Mouse (Mus musculus) heart, adult 8-10 months (tissue): Measurements from ENCODE around the gene Agtpbp1. TPM values are rescaled to one million over a fixed set of nuclear protein-coding genes. Genes with fewer than 3 reads are reported as not detected.

Experiments
- DNase-seq: peaks from one replicate; pipeline ENCODE4 v3.0.0; 2022; ENCODE audit warnings: low spot score
- total RNA-seq, 4 experiments: library from RNA; stranded (reverse); gene quantifications; 2 replicates each; pipeline ENCODE4 v1.2.4; 2022

Agtpbp1 gene
- total RNA-seq, 4 experiments from 2014 or later: 109 to 172 (median 146) TPM

- DNase-seq: no peak
Observed at GRCm38 (mm10) chr13:59580954-59581353, 4.1 kb downstream of the Agtpbp1 start.

DNA sequence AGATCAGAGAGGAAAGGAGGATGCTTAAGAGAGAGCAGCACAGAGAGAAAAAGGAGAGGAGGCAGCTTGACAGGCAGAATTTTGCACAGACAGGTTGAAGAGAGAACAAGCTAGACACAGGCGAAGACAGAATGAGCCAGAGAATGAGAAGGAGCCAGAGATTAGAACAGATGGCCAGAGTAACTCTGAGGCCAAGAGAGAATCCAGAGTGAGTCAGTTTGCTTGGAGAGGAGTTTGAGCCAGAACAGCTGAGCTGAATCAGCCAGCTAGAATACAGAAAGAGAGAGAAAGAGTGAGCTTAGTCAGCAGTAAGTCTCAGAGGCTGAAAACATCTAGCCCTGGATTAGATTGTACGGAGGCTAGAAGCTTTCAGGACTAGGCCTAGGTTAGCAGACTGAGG, 12.5 kb downstream of the Agtpbp1 start:
- DNase-seq: peak; percentile 52

GRCm38 (mm10) chr13:59571107-59571506, 13.9 kb downstream of the Agtpbp1 start:
- DNase-seq: no peak

GRCm38 (mm10) chr13:59565945-59566520, 19.0 kb downstream of the Agtpbp1 start:
- DNase-seq: no peak

DNA sequence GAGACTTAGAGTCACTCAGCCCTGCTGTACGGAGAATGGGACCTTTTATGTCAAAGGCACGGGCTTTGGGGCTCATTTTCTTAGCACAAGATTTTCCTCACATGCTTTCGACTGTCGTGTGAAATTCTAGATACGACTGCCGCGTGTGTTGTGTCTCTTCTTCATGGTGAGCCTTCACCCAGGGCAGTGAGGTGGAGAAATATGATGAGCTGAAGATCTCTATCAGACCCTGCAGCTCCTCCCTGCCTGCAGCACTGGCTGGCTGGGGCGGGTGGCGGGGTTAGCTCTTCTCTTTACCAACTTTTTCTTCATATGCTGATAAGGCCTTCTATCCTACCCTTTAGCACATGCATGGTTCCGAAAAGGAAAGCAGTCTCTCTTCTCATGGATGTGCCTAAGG, 20.1 kb downstream of the Agtpbp1 start:
- no peak for DNase-seq

GRCm38 (mm10) chr13:59564505-59564904, 20.5 kb downstream of the Agtpbp1 start:
- no peak for DNase-seq

DNA sequence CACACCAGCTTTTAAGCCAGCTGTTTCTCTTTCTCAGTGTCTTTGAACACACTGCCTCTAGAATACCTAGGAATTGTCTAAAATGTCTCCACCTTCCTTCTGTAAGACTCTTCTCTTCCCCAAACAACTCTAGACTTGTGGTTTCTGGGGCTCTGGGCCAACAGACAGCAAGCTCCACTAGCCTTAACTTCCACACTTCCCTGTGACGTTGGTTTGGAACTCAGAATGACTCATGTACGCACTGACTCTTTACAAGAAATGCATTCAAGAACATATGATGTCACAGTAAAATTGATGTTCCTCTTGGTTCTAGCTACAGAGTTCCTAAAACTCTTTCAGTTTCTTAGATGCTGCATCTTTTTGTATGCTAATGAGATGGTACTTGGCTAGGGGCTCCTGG, 22.6 kb downstream of the Agtpbp1 start:
- no peak for DNase-seq

- DNase-seq: no peak
Observed at GRCm38 (mm10) chr13:59558776-59559175, 26.3 kb downstream of the Agtpbp1 start.

DNA sequence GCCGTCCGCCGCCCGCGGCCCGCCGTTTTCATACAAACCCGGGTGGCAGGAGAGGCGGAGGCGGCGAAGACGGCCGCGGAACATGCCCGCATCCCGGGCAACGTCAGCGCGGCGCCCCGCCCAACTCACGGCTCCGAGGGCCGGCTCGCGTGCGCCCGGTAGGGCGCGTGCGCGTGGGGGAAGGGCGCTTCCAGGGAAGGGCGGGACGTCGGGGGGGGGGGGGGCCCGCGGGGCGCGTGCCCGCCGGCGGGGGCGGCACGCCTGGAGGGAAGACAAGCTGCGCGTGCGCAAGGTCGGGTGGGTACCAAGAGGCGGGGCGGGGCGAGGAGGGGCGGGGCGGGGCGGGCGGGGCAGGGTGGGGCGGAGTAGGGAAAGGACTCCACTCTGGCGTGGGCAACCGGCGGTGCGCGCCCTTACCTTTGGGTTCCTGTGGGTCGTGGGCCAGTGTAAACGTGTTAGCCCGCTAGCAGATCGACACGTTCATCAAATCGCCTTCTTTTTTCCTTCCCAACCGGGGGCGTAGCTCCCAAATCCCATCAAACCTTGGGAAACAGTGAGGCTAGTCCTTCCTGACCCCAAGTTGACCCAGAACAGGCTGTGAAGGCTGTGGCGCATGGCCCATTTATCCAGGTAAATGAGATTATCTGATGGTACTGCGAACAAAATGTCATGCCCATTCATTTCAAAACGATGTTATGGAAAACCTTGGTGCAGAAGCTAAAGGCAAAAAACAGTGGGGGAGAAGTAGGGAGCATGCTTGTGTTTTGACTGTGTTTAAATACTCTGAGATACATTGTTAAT, 27.6 kb downstream of the Agtpbp1 start:
- DNase-seq: peak; percentile 75

- peak; percentile 21 for DNase-seq
Observed at GRCm38 (mm10) chr13:59556670-59557069, 28.4 kb downstream of the Agtpbp1 start.

DNA sequence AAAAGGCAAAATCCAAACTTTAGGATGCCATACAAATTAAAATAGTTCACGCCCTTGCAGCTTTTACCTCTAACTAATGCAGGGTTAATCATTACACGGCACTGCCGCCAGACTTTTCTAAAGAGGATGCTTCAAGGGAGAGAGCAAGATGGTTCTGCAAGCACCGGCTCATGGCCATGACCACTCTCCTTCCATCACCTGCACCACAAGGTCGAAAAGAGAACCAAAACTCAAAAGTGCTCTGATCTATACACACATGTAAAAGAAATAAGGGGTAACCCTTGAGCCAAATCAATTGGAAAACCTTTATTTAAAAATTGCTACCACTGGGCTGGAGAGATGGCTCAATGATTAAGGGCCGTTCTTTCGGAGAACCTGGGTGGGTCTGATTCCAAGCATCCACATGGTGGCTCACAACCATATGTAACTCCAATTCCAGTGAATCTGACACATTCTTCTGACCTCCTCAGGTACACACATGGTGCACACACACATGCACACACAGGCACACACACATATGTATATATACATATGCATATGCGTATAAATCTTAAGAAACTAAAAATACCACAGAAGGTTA, 29.3 kb downstream of the Agtpbp1 start:
- no peak for DNase-seq

- DNase-seq: no peak
Observed at GRCm38 (mm10) chr13:59554772-59555505, 30.1 kb downstream of the Agtpbp1 start.

- DNase-seq: no peak
Observed at GRCm38 (mm10) chr13:59552751-59553150, 32.3 kb downstream of the Agtpbp1 start.

- no peak for DNase-seq
Observed at GRCm38 (mm10) chr13:59552286-59552685, 32.7 kb downstream of the Agtpbp1 start.

GRCm38 (mm10) chr13:59549318-59549798, 35.7 kb downstream of the Agtpbp1 start:
- DNase-seq: no peak

DNA sequence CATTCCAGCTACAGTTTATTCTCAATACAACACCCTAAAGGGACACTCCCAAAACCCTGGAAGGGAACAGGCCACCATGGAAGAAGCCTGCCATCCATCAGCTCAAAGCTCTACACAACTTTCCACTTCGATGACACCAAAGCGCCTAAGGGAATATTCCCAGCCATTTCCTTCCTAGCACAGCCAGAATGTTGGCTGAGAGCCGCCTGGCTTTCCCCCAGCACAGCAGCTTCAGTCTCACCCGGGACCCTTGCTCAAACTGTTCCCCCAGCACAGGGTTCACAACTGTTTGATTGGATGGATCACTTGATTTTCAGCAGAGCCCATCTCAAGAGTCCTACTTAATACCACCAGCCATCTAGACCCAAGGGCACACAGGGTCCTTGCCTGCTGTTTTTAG, 37.3 kb downstream of the Agtpbp1 start:
- peak; percentile 43 for DNase-seq

- peak; percentile 54 for DNase-seq
Observed at GRCm38 (mm10) chr13:59547091-59547490, 37.9 kb downstream of the Agtpbp1 start.

DNA sequence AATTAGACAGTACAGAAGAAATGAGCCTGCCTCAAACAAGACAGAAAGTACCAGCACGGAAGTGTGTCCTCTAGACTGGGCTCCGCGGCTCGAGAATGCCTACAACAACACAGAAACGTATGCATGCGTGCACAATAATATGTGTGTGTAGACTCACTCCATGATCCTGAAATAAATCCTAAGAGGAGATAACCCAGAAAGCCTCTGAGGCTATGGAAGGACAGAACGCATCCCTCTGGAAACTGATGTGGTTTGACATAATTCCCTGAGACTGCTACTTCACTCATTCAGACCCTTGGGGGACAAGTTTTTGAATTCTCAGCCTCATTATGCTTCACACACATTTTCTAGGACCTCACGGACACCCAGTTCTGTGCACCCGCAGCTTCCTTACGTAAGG, 42.6 kb downstream of the Agtpbp1 start:
- DNase-seq: no peak

GRCm38 (mm10) chr13:59540030-59540429, 45.0 kb downstream of the Agtpbp1 start:
- DNase-seq: no peak

DNA sequence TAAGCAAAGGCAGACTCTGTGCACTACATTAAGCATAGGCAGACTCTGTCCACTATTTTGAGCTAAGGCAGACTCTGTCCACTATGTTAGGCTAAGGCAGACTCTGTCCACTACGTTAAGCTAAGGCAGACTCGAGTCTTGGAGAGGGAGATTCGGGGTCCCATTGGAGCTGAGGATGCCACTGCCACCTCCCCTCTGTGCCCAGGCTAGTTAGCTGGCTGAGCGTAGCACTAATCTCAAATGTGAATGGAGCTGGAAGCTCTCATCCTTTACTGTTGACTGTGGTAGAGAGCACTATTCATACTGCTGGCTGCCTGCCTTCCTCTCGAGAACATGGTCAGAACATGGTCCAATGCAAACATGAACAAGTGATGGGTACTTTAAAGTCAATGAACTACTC, 46.4 kb downstream of the Agtpbp1 start:
- DNase-seq: no peak

DNA sequence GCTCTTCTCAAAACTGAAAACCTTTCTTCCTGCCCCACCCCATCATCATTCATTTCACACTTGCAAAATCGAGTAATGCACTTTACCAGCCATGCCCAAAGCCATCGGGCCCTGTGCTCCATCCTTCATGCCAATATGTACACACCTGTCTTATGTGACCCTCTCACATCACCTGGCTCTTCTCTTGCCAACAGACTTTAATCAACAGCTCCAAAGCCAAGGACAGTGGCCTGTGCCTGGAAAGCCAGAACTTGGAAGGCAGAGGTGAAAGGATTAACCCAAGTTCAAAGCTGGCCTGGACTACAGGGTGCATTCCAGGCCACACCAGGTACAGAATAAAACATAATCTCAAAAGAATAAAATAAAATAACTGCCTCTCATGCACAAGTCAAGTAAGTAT, 48.4 kb downstream of the Agtpbp1 start:
- DNase-seq: no peak

DNA sequence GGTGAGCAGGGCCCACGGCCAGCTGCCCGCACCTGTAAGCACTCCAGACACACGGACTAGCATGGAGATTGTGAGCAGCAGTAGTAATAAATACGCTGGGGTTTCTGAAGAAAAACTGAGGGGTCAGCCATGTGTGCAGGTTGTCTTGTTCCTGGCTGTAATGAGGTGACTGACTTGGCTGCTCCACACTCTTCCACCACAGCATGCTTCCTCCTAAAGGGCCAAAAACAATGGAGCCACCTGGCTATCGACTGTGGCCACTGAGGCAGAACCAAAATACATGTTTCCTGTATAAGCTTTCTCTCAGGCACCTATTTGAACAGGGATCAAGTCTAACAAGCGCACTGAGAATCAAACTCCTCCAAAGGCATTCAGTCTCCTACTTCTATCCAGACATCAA, 49.3 kb downstream of the Agtpbp1 start:
- no peak for DNase-seq
